Mouse (Mus musculus) small intestine, adult 2 months (tissue): ENCODE data around the gene Tmem121b. TPM values are rescaled to one million over a fixed set of nuclear protein-coding genes. Genes with fewer than 3 reads are reported as not detected.

ENCODE experiments used
- H3K27ac ChIP-seq: fragments of 200-500 bp; 2 replicates; pipeline ENCODE4 v1.5.1; 2012; ENCODE audit warnings: low read depth, low read length, control low read depth, inconsistent platforms; ENCODE audit not compliant: insufficient read depth
- H3K27me3 ChIP-seq: fragments of 200-500 bp; 2 replicates; pipeline ENCODE4 v1.6.1; 2012; ENCODE audit warnings: mild to moderate bottlenecking, moderate library complexity, low read length, inconsistent platforms; ENCODE audit not compliant: control insufficient read depth, insufficient read depth
- H3K36me3 ChIP-seq: fragments of 200-500 bp; 2 replicates; pipeline ENCODE4 v1.6.1; 2012; ENCODE audit warnings: mild to moderate bottlenecking, low read length, control low read depth, inconsistent platforms; ENCODE audit not compliant: control insufficient read depth, insufficient read depth
- H3K4me1 ChIP-seq: fragments of 200-500 bp; 2 replicates; pipeline ENCODE4 v1.6.1; 2012; ENCODE audit warnings: low read length, inconsistent platforms, mixed read lengths; ENCODE audit not compliant: control insufficient read depth, insufficient read depth, insufficient read length
- H3K4me3 ChIP-seq: fragments of 200-500 bp; 2 replicates; pipeline ENCODE4 v1.5.1; 2012; ENCODE audit warnings: low read depth, mild to moderate bottlenecking, control low read depth, inconsistent platforms, low read length, moderate library complexity
- CTCF ChIP-seq: fragments of 200-500 bp; IDR thresholded peaks from 2 replicates; pipeline ENCODE4 v1.5.1; 2012; ENCODE audit warnings: low read depth, mild to moderate bottlenecking, control low read depth, inconsistent platforms, low read length, moderate library complexity, mixed read lengths; ENCODE audit not compliant: insufficient replicate concordance, insufficient read length; ENCODE audit errors: extremely low read depth
- POLR2A ChIP-seq: fragments of 200-500 bp; IDR thresholded peaks from 2 replicates; pipeline ENCODE4 v1.6.1; 2012; ENCODE audit warnings: low read depth, mild to moderate bottlenecking, control low read depth, inconsistent platforms, low read length, moderate library complexity
- whole genome bisulfite sequencing: fragments of 180-500 bp; shearing (Covaris S2); methylation state at CpG from one replicate; pipeline ENCODE4 v1.1.7; 2018; 5-methylcytosine and 5-hydroxymethylcytosine counted together
- polyA plus RNA-seq: library from polyadenylated mRNA; depleted of rRNA; stranded (reverse); fragments of >200 nt; gene quantifications from 2 replicates; pipeline ENCODE4 v1.2.3, GENCODE M21; 2012

The Tmem121b gene
- polyA plus RNA-seq, 1 experiment: 0.04 TPM

DNA sequence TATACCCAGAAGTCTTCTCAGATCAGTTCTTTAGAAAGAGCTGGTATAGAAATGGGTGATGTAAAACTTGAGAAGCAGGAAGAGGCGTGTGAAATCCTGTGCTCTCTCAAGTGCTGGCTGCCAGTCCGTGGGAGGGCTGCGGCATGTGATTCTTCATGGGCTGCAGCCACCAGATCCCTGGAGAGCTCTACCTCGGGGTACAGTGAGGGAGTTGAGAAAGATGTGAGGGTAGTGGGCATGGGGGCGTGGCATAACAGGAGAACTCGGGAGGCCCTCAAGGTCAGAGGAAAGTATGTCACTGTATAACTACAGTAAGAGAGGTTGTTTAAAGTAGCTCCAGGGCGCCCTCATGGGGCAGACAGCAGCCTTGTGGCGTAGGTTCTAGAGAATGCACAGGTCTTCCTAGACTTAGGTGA lies 10.4 kb downstream of the Tmem121b start:
- 35% methylated on average over 8 of the region's 8 CpGs for WGBS
- H3K36me3 ChIP-seq: peaks cover 32% of the 10 kb centered on the region
- TF ChIP-seq CTCF (peak; percentile 56; the same call in 1 of the 2 replicates), POLR2A (no peak)
- H3K4me3 ChIP-seq: no peak overlapping the region
- H3K27ac ChIP-seq: no peak overlapping the region
- H3K4me1 ChIP-seq: peaks cover 7% of the 10 kb centered on the region; the same call in 1 of the 2 replicates
- H3K27me3 ChIP-seq: no peaks in the 10 kb centered on the region

DNA sequence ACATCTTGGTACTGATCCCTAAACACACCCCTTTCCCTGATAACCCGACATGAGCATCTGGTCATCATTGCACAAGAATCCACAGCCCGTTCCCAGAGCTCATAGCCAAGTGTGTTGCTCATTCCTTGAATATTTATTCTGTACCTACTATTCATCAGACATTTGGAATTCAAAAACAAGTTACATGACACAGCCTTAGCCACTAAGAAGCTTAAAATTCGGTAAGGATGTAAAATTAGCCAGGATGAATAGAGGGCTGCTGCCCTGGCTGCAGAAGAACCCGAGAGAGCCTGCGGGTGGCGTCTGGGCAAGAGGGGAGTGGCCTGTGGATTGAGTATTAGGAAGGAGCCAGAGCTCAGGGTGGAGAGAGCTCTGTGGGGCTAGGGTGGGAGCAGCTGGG lies 10.9 kb downstream of the Tmem121b start:
- WGBS: 45% methylated on average over 6 of the region's 6 CpGs
- H3K4me3 ChIP-seq: no peak overlapping the region
- no peak for TF ChIP-seq CTCF
- TF ChIP-seq POLR2A: no peak
- H3K4me1 ChIP-seq: peaks cover 7% of the 10 kb centered on the region; the same call in 1 of the 2 replicates
- no peaks in the 10 kb centered on the region for H3K27me3 ChIP-seq
- no peak overlapping the region for H3K27ac ChIP-seq
- H3K36me3 ChIP-seq: peaks cover 36% of the 10 kb centered on the region

DNA sequence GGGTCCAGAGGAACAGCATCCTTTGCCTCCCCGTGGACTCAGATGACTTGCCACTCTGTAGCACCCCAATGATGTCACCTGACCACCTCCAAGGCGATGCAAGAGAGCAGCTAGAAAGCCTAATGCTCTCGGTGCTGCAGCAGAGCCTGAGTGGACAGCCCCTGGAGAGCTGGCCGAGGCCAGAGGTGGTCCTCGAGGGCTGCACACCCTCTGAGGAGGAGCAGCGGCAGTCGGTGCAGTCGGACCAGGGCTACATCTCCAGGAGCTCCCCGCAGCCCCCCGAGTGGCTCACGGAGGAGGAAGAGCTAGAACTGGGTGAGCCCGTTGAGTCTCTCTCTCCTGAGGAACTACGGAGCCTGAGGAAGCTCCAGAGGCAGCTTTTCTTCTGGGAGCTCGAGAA lies 11.6 kb downstream of the Tmem121b start:
- no peaks in the 10 kb centered on the region for H3K27me3 ChIP-seq
- no peak overlapping the region for H3K27ac ChIP-seq
- 94% methylated on average over 14 of the region's 14 CpGs for WGBS
- H3K36me3 ChIP-seq: peaks cover 41% of the 10 kb centered on the region
- no peak overlapping the region for H3K4me3 ChIP-seq
- H3K4me1 ChIP-seq: peaks cover 5% of the 10 kb centered on the region; the same call in 1 of the 2 replicates
- no peak for TF ChIP-seq CTCF
- no peak for TF ChIP-seq POLR2A

DNA sequence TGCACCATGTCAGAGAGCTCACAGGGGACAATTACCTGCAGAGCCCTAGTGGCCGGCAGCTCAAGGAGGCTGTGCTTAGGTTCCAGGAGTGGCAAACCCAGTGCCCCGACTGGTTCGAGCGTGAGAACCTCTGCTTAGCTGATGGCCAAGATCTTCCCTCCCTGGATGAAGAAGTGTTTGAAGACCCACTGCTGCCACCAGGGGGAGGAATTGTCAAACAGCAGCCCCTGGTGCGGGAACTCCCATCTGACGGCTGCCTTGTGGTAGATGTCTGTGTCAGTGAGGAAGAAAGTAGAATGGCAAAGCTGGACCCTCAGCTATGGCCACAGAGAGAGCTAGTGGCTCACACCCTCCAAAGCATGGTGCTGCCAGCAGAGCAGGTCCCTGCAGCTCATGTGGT lies 12.1 kb downstream of the Tmem121b start:
- H3K4me3 ChIP-seq: no peak overlapping the region
- no peak overlapping the region for H3K27ac ChIP-seq
- 93% methylated on average over 6 of the region's 6 CpGs for WGBS
- peaks cover 42% of the 10 kb centered on the region for H3K36me3 ChIP-seq
- TF ChIP-seq CTCF (peak; percentile 26; the same call in 1 of the 2 replicates), POLR2A (no peak)
- peaks cover 5% of the 10 kb centered on the region; the same call in 1 of the 2 replicates for H3K4me1 ChIP-seq
- no peaks in the 10 kb centered on the region for H3K27me3 ChIP-seq

DNA sequence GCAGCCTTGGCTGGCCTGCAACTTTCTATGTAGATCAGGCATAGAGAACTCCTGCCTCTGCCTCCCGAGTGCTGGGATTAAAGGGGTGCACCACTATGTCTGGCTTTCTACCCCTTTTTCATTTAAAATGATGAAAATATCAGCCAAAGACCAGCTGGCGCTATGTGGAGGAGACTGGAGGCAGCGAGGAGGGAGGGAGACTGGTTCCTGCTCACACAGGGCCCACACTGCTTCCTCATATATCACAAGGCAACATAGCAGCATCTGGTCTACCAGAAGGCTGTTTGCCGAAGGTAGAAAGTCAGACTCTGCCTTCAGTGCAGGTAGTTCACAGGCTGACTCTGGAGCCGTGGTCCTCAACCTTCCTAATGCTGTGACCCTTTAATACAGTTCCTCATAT lies 13.2 kb downstream of the Tmem121b start:
- H3K4me1 ChIP-seq: peaks cover 5% of the 10 kb centered on the region; the same call in 1 of the 2 replicates
- no peaks in the 10 kb centered on the region for H3K27me3 ChIP-seq
- no peak overlapping the region for H3K27ac ChIP-seq
- H3K36me3 ChIP-seq: peaks cover 45% of the 10 kb centered on the region
- WGBS: 93% methylated on average over 5 of the region's 5 CpGs
- no peak overlapping the region for H3K4me3 ChIP-seq
- TF ChIP-seq CTCF: no peak

DNA sequence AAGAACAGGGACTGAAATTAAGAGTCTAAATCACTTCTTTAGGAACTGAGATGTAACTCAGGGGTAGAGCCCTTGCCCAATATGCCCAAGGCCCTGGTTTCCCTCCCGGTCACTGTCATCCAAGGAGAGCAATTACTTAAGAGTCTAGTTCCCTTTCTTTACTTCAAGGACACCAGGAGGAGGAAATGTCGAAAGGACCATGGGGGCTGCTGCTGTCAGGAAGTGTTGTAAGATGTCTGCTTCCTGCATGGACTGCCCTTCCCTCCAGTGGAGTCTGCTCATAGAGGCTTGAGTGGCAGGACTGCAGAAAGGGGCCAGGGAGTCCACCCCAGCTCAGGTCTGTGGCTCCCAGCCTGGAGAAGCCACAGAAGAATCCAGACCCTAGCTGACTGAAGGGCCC lies 14.3 kb downstream of the Tmem121b start:
- H3K4me1 ChIP-seq: no peaks in the 10 kb centered on the region
- H3K36me3 ChIP-seq: peaks cover 52% of the 10 kb centered on the region
- no peak overlapping the region for H3K4me3 ChIP-seq
- WGBS: 72% methylated on average over 2 of the region's 2 CpGs
- H3K27me3 ChIP-seq: no peaks in the 10 kb centered on the region
- TF ChIP-seq POLR2A: no peak
- no peak for TF ChIP-seq CTCF
- no peak overlapping the region for H3K27ac ChIP-seq

DNA sequence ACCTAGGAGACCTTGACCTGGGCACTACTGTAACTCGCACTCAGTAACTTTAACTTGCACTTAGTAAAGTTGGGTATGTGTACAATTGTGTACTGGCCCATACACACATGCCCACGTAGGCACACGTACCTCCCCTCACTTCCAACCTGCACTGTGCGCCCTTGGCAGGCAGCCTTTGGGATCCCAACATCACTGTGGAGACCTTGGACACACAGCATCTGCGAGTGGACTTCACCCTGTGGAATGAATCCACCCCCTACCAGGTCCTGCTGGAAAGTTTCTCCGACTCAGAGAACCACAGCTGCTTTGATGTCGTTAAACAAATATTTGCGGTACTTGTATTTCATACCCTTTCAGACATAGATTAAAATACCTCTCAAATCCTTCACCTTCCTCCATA lies 18.3 kb downstream of the Tmem121b start:
- 43% methylated on average over 8 of the region's 8 CpGs for WGBS
- peaks cover 38% of the 10 kb centered on the region for H3K36me3 ChIP-seq
- H3K27ac ChIP-seq: no peak overlapping the region
- peaks cover 2% of the 10 kb centered on the region; the same call in 1 of the 2 replicates for H3K4me1 ChIP-seq
- no peaks in the 10 kb centered on the region for H3K27me3 ChIP-seq
- no peak overlapping the region for H3K4me3 ChIP-seq
- TF ChIP-seq CTCF (no peak), POLR2A (no peak)
